Mouse (Mus musculus): ENCODE results near the gene Hps1.

GRCm38 (mm10) chr19:42817761-42818160 lies 38.0 kb upstream of the Hps1 start:
- TF ChIP-seq EP300 (optimal IDR thresholded peaks at IDR 0.05) (no peak), CTCF (IDR thresholded peaks at IDR 0.05; ENCODE audit: low read depth) (no peak)

All from stomach, postnatal 0 days (tissue).